Mouse (Mus musculus): ENCODE results near the gene Kcnmb3.

Kcnmb3 gene

DNA sequence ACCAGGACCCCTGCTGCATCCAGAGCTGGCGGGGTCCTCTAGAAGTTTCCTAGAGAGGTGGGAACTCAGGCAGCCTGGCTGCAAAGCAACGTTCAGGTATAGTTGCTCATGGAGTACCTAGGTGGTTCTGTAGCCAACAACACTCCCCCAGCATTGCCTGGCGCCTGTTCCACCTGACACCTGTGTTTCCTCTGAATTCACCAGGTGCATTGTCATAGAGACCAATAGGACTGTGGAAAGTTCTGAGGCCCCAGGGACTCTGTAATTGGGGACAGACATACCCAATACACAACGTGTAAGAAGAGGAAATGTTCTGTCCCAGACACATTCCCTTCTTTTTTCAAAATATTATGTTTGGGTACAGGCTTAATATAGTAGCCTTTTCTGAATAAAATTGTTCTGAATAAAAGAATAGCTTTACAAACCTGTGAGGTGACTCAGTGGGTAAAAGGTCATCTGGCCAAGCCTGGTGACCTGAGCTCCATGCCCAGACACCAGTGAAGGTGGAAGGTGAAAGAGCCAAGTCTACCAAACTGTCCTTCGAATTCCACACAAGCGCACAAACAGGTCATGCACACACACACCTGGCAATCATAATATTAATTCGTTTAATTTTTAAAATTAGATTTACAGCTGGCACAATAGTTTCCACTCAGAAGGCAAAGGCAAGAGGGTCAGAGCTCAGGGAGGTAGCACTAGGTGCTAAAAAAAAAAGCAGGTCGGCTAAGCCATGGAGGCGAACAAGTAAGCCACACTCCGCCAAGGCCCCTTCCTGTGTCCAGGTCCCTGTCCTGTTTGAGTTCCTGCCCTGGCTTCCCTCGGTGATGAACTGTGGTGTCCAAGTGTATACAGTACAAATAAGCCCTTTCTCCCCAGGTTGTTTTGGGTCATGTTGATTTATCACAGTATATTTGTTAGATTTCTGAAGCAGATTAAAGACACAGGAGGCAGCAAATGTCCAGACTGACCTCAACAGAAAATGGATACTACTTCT lies at the start of gene Kcnmb3:
Gene Kcnmb3 (minus strand): TSS at position 135 of the 994 bp plus-strand sequence.
- DNase-seq (ENCODE audit: low read depth), result no peak

DNA sequence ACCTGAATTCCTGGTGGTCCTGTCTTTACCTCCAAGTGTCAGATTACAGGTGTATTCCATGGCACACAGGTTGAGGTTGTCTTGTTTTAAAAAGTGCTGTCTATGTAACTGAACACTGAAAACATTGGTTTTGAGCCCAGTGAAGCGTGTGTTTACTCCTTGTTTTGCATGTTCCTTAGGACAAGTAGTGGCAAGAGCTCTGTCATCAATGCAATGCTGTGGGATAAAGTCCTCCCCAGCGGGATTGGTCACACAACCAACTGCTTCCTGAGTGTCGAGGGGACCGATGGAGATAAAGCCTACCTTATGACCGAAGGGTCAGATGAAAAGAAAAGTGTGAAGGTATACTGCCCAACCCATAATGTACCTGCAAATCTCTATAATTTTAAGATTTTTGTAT lies 46.1 kb upstream of the Kcnmb3 start:
- DNase-seq (ENCODE audit: low read depth), result no peak

DNA sequence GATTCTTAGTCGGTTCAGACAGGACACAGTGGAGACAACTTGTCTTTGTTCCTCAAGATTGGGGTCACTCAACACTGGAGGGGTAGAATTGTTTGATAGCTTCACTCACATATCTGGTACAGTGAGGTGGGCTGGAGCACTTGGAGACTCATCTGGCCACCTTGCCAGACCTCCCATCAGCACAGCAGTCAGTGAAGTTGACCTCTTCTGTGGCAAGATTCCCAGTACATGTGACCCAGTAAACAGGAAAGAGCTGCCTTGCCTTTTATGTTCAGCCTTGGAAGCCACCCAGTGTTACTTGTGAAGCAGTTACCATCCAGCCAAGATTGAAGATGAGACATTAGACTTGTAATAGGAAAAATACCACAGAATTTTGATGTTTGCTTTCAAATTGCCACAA lies 45.5 kb upstream of the Kcnmb3 start:
- DNase-seq (ENCODE audit: low read depth), result peak; percentile 22

DNA sequence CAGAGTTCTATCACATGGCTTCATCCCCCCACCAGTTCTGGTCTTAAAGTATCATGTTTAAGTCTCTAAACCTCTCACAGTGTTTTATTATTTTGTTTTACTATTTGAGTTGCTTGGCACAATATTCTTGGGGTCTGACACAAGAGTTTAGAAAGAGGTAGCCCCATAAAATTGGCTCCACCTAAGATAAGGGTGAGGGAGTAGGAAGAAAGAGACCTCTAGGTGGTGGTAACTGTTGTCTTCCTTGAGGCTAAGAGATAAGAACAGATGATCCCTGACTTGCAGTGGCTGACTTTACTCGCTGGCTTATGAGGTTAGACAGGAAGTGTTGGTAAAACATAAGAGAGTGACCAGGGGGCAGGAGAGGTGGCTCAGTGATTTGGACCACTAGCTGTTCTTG lies 43.7 kb upstream of the Kcnmb3 start:
- no peak for DNase-seq (ENCODE audit: low read depth)

DNA sequence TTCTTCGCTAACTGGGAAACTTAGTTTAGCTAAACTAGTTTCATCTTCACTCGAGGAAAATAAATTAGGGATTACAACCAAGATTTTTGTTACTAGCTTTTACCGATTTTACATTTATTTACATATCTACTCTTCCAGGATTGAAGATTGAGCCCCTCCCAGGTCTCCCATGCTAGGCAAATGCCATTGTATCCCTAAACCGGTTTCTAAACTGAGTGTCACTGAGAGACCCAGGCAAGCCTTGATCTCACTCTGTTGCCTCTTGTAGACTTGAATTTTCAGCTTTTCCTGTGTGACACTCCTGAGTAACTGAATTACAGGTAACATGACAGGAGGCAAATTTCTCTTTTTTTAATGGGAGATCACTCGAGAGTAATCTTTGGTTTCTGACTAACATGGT lies 38.0 kb upstream of the Kcnmb3 start:
- no peak for DNase-seq (ENCODE audit: low read depth)

DNA sequence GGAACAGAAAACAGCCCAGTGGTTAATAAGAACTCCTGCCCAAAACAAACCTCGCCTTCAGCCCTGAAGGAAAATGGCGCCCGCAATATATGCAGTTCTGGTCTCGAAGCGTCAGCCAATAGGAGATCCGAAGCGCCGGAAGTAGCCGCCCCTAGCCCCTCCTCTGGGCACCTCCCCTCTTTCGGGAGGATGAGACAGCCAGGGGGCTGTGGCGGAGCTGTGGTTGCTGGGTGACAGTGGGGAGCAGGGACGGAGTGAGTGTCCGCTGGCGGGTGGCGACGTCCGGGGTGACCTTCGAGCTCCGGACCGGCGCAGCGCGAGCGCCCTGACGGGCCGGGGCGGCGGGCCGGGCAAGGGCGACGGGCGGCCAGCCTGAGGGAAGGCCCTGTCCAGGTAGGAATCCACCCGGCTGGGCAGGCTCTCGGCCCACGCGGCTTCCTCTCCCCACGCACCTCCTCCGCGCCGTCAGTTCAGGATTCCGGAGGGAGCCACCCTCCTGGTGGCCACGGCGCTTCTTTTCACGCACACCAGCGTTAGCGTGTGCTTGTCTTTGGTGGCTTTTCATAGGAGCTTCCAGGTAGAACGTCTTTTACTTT lies 37.4 kb upstream of the Kcnmb3 start, which contains the start of gene Mfn1:
Gene Mfn1 (plus strand): TSS at position 163 of the 596 bp plus-strand sequence.
- DNase-seq (ENCODE audit: low read depth), result peak; percentile 77

DNA sequence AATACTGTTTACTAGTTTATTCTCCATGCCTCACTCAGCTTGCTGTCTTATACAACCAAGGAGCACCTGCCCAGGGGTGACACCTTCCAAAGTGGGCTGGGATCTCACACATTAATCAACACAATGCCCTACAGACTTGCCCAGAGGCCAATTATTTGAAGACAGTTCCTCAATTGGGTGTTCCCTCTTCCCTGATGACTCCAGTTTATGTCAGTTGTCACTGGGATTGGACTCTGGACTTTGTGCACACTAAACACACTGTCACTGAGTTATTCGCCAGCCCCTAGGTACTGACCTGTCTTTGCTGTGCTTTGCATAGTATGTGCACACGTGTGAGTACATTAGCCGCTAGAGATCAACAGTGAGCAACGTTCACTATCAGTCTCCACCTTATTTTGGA lies 35.1 kb upstream of the Kcnmb3 start:
- no peak for DNase-seq (ENCODE audit: low read depth)

DNA sequence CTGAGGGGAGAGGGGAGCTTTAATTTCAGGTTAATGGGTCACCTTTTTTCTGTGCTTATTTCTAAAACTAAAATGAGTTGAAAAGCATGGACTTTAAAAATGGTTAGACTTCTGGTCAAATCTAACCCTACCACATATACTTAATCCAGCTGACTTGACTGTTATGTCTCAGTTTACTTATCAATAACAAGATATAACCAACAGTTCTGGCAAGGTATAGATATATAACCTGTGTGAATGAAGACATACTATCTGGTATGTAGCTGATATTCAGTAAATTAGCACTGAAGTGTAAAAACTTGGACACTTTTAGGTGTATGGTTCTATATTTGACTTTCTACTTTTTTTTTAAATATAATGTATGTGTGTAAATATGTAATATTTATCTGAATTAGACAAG lies 21.5 kb upstream of the Kcnmb3 start:
- DNase-seq (ENCODE audit: low read depth), result no peak

DNA sequence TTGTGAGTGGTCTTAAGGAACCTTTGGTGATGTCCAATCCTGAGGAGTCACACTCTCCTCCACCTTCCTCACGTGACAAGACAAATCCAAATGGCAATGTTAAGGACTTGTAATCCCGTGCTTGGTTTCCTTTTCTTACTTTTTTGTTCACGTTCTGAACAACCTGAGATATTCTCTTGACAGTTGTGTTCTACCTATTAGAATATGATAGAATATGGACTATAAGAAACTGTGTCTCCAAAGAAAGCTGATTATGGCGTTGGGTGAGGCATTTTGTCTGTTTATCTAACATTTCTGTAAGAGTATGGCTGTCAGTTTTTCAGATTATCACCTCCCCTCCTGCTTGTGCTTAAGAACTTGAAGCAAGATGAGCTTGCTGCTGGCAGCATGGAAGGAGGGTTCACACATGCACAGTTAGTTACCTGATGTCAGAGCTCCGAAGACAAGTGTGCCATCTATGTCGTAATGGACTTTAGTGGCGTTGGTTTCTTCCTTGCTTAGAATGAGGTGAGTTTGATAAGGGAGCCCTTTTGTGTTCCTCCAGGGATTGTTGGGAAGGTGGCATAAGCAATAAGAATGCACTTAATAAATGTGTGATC lies 20.8 kb upstream of the Kcnmb3 start:
- DNase-seq (ENCODE audit: low read depth), result no peak

DNA sequence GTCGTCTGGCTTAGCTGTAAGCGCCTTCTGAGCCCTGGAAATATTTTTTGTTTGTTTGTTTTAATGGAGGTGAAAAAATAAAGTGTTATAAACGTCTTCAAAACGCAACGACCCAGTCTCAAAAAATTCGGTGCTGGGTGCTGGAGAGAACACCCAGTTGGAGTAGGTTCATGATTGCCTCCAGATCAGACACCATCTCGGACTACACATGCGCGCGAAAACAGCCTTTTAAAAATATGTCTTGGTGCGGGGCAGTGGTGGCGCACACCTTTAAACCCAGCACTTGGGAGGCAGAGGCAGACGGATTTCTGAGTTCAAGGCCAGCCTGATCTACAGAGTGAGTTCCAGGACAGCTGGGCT lies 19.1 kb upstream of the Kcnmb3 start:
- no peak for DNase-seq (ENCODE audit: low read depth)

DNA sequence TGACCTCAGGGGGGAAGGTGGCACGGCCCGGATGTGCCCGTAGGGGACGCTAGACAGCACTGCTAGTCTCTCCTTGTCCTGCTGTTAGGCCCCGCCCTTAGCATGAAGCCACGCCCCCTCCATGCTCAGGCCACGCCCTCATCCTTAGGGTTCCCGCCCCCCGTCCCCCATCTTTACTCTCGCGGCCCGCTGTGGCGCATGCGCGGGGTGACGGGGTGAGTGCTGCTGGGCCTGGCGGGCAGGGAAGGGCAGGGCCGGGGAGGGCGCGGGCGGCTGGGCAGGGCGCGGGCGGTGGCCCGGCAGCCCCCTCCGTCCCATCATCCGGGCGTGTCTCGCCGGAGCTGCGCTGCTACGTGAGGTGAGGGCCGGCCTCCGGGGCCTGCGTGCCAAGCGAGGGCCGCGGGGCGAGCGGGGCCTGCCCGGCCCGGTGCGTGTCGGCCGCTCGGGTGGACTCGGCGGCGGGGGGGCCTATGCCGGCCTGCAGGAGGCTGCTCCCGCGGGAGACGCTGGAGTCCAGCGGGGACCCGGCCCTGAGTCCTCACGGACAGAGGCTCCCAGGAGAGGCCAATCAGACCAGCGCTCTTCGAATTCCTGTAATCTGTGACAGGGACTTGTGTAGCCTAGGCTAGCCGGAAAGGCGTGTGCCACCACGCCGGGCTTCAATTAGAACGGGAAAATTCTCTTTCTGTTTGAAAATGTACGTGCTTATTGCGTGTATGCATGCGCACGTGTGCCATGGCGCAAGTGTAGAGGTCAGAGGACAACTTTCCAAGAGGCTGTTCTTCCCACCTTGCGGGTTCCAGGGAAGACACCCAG lies 18.6 kb upstream of the Kcnmb3 start:
- DNase-seq (ENCODE audit: low read depth), result peak; percentile 89

DNA sequence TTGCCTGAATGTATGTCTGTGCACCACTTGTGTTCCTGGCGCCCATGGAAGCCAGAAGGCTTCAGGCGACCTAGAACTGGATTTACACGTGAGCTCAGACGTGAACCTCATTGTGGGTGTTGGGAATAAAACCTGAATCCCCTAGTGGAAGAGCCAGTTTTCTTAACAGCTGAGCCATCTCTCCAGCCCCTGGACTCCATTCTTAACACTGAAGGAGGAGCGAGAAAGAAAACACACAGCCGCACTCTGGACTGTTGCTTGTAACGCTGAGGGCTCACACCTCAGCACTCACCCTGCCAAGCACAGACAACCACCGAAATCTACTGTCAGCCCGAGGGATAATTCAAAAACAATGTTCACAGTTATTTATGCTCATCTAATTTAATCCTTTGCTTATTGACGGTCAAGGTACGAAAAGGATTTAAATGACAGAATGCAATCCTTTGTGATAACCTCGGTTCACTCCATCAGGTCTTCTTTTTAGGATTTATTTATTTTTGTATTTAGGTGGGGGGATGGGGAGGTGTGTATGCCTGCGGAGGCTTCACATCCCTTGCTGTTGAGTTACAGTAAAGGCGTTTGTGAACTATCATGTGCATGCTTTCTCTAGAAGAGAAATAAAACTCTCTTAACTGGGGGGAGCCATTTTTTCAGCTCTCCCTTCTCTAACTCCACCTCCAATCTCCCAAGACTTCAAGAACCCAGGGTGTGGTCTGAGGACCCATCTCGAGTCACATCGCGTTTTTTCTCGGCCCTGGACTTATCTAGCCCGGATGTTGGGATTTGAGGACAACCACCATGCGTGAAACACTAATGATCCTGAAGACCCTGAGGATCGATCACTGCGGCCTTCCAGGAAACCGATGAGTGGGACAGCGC lies 17.7 kb upstream of the Kcnmb3 start, which contains the start of gene Zfp639:
Gene Zfp639 (plus strand): TSS at position 764 of the 879 bp plus-strand sequence.
- DNase-seq (ENCODE audit: low read depth), result no peak

DNA sequence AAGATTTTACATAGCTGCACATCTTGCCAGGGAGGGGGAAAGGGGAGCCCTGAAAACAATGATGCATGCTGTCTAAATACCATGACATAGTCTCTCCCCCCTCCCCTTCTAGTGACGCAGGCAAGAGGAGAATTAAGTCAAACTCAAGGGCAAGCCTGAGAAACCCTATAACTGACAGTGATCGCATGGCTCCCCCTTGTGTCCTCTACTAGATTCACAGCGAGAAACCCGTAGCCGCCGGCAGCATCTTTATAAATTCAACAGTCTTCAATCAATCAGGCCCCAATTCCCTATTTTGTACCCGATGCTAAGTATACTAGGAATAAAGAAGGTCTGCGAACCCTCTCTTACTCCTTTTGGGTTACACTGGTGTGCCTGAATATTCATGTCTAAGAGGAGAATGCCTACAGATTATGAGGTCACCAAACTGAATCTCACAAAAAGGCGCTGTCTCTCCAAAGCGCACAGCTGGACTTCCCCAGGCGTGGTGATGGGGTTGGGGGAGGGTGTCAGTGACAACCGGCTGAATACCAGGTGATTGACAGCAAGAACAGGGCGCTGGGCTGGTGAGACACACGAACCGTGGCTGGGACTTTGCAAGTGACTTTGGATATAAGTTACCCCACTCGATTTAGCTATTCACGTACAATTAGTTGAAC lies 16.8 kb upstream of the Kcnmb3 start:
- peak; percentile 36 for DNase-seq (ENCODE audit: low read depth)

DNA sequence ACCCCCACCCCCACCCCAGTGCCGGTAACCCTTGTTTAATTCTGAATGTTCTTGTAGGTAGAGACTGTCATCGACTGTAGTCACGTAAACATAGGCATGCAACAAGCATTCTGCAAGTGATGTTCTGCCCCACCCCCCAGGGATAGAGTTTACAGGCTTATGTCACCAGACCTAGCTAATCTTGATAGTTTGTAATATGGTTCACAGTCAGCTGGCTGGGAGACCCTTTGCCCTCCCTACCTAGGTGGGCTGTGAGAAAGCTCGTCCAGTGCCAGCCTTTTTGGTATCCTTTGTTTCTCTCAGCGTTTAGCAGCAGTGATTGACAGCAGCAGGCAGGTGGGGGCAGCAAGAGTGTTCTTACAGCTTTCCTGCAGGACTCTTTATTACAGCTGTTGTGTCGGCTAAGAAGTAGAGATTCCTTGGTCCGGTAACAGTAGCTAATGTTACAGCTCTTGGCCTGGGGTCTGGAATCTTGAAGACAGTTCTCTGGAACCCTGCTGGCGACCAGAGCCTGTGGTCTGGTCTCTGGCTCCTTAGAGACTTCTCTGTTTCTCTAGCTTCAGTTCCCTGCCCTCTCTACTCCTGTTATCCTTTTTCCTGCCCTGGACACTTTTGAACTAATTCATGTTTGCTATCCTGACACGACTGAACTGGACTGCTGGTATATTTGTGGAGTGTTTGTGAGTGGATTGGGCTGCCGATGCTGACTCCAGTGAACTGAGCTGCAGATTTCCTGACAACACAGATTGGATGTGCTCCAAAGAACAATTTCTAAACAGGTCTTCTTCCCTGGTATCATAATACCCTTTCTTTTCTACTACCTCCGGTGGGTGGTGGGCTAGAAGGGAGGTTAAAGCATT lies 14.6 kb upstream of the Kcnmb3 start:
- no peak for DNase-seq (ENCODE audit: low read depth)

DNA sequence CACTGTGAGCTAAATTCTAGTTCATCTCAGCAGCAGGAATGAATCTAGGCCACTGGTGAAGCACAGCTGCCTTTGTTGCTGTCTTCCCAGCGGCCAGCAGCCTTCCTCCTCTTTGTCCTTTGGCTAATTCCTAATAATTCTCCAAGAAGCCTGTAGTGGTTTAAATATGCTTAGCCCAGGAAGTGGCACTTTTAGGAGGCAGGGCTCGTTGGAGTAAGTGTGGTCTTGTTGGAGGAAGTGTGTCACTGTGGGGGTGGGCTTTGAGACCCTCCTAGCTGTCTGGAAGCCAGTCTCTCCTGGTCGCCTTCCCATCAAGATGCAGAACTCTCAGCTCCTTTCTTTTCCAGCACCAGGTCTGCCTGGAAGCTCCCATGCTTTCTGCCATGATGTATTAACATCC lies 13.8 kb upstream of the Kcnmb3 start:
- no peak for DNase-seq (ENCODE audit: low read depth)

DNA sequence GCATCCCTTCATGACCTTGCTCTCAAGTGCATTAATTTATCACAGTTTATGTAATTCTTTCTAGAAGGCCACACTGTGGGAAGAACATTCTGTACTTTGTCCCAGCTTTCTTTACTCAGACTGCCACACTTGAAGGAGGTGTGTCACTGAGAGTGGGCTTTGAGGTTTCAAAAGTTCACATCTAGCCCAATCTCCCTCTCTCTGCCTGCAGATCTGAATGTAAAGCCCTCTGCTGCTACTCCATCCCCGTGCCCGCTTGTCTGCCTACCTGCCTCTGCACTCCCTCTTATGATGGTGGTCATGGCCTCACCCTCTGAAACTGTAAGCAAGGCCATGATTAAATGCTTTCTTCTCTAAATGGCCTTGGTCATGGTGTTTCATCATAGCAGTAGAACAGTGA lies 8.3 kb upstream of the Kcnmb3 start:
- no peak for DNase-seq (ENCODE audit: low read depth)

DNA sequence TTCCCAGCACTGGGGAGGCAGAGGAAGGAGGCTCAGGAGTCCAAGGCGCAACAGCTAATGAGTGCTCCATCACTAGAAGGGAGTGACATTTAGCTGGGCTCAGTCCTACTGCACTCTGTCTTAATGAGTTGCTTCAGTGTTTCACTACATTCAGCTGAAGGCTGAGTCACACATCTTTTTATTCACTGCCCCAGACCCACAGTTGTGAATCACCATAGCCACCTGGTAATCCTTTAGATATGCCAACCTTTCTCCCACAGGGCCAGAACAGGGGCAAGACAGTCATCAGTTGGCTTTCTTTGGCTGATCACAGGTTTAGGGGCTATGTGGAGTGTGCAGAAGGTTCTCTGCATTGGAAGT lies 4.7 kb upstream of the Kcnmb3 start:
- peak; percentile 59 for DNase-seq (ENCODE audit: low read depth)

DNA sequence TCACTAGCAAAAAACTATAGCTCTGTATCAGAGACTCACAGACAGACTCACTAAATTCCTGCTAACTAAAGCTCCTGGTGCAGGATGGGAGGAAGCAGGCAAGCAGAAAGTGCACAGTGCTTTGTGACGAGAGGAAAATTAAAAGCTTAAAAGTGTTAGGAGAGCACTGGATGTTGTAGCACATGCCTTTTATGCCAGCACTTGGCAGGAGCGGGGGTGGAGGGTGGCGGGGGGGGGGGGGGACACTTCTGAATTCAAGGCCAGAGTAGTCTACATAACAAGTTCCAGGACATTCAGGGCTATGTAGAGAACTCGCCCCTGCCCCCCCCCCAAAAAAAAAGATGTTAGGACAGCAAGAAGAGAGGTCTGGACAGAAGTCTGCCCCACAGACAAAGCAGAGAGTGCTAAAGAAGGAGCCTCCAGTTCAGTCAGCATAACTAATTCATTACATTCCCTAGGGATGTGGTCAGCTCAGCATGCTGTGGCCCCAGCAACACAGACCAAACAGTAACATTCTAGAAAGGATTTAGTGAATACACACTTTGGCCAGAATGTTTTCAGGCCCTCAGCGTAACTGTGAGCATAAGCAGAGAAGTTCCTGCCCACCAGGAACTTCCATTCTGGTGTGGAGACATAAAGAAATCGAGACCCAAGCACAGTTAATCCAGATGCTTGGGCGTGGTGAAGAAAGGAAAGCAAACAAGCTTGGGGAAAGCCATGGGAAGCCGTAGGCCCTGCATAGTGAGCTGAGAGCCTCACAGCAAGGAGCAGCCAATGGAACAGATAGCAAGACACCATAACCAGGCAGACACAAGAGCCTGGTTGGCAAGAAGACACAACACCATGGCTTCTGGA lies 4.1 kb upstream of the Kcnmb3 start:
- no peak for DNase-seq (ENCODE audit: low read depth)

Measured in fibroblast of lung, adult 2 months (primary cell).